Mouse (Mus musculus) hindbrain, postnatal 0 days (tissue): ENCODE measurements around the gene Fbxw7. TPM values are rescaled to one million over a fixed set of nuclear protein-coding genes. Genes with fewer than 3 reads are reported as not detected.

Experiments used
- ATAC-seq: fragments of 200-750 bp; cut with Nextera tagmentation; 2 replicates; pipeline ENCODE4 v1.8.0; 2017; ENCODE audit warnings: mild to moderate bottlenecking, moderate TSS enrichment, moderate library complexity
- DNase-seq: peaks from one replicate; pipeline ENCODE4 v3.0.0-alpha.2; 2015; ENCODE audit warnings: low spot score
- H3K27ac ChIP-seq: fragments of 300-500 bp; sonication (generic); 2 replicates; pipeline ENCODE4 v1.5.1; 2014; ENCODE audit warnings: mild to moderate bottlenecking
- H3K27me3 ChIP-seq: fragments of 300-500 bp; sonication (generic); 2 replicates; pipeline ENCODE4 v1.6.1; 2014; ENCODE audit warnings: low read length, mixed read lengths; ENCODE audit not compliant: insufficient read depth
- H3K36me3 ChIP-seq: fragments of 300-500 bp; sonication (generic); 2 replicates; pipeline ENCODE4 v1.6.1; 2014; ENCODE audit warnings: low read length, mixed read lengths; ENCODE audit not compliant: insufficient read depth
- H3K4me1 ChIP-seq: fragments of 300-500 bp; sonication (generic); 2 replicates; pipeline ENCODE4 v1.6.1; 2014; ENCODE audit warnings: antibody characterized with exemption, low read length, mixed read lengths; ENCODE audit not compliant: insufficient read depth
- H3K4me2 ChIP-seq: fragments of 300-500 bp; sonication (generic); 2 replicates; pipeline ENCODE4 v1.6.1; 2014; ENCODE audit warnings: low read depth, mild to moderate bottlenecking, low read length, moderate library complexity, mixed read lengths
- H3K4me3 ChIP-seq: fragments of 300-500 bp; sonication (generic); 2 replicates; pipeline ENCODE4 v1.5.1; 2014; ENCODE audit warnings: low read length
- H3K9ac ChIP-seq: fragments of 300-500 bp; sonication (generic); replicated peaks from 2 replicates; pipeline ENCODE4 v1.6.1; 2014; ENCODE audit warnings: mild to moderate bottlenecking, low read length, moderate library complexity, mixed read lengths
- H3K9me3 ChIP-seq: fragments of 300-500 bp; sonication (generic); 2 replicates; pipeline ENCODE4 v1.6.1; 2016; ENCODE audit warnings: low read length, mixed read lengths
- CTCF ChIP-seq: IDR thresholded peaks from 2 replicates; pipeline ENCODE4 v1.5.1; 2016; ENCODE audit warnings: antibody characterized with exemption, control low read depth, low read depth
- WGBS: fragments of 180-500 bp; shearing (Covaris S2); extraction: QIAGEN DNeasy Blood & Tissue Kit; methylation state at CpG from one replicate; pipeline ENCODE4 v1.1.7; 2014; 5-methylcytosine and 5-hydroxymethylcytosine counted together
- polyA plus RNA-seq: library from polyadenylated mRNA; unstranded; fragments of >200 nt; fragmentation: Nextera tagmentation; extraction: Ambion mirVana; gene quantifications from 2 replicates; pipeline ENCODE4 v1.2.1, GENCODE M21; 2015
- total RNA-seq: library from RNA; depleted of rRNA; stranded (reverse); fragments of >200 nt; gene quantifications from 2 replicates; pipeline ENCODE4 v1.2.3, GENCODE M21; 2014

Gene Fbxw7
- total and polyA plus RNA-seq, 2 experiments from 2014 or later = 40.1 to 40.7 TPM

GRCm38 (mm10) chr3:84775577-84775976, 39.5 kb upstream of the Fbxw7 start:
- Histone ChIP-seq H3K36me3 (no peaks in the 10 kb centered on the region), H3K9ac (no peak overlapping the region), H3K9me3 (no peaks in the 10 kb centered on the region), H3K4me2 (no peak overlapping the region), H3K27ac (no peak overlapping the region), H3K27me3 (no peaks in the 10 kb centered on the region), H3K4me1 (no peaks in the 10 kb centered on the region), H3K4me3 (no peak overlapping the region)
- WGBS = 60% methylated on average over 4 of the region's 4 CpGs
- ATAC-seq = no peak
- TF ChIP-seq CTCF = no peak
- no peak for DNase-seq

GRCm38 (mm10) chr3:84776084-84776483, 39.0 kb upstream of the Fbxw7 start:
- H3K4me1 ChIP-seq = no peaks in the 10 kb centered on the region
- H3K36me3 ChIP-seq = no peaks in the 10 kb centered on the region
- DNase-seq = no peak
- no peak overlapping the region for H3K4me2 ChIP-seq
- H3K27me3 ChIP-seq = no peaks in the 10 kb centered on the region
- H3K27ac ChIP-seq = no peak overlapping the region
- no peak overlapping the region for H3K9ac ChIP-seq
- ATAC-seq = no peak
- no peaks in the 10 kb centered on the region for H3K9me3 ChIP-seq
- TF ChIP-seq CTCF = no peak
- WGBS = 91% methylated on average over 1 of the region's 1 CpGs
- H3K4me3 ChIP-seq = no peak overlapping the region

GRCm38 (mm10) chr3:84787914-84788313, 27.2 kb upstream of the Fbxw7 start:
- DNase-seq = no peak
- Histone ChIP-seq H3K27me3 (no peaks in the 10 kb centered on the region), H3K27ac (no peak overlapping the region), H3K9me3 (no peaks in the 10 kb centered on the region), H3K36me3 (no peaks in the 10 kb centered on the region), H3K4me1 (no peaks in the 10 kb centered on the region), H3K4me3 (no peak overlapping the region), H3K9ac (no peak overlapping the region), H3K4me2 (no peak overlapping the region)
- TF ChIP-seq CTCF = no peak
- 91% methylated on average over 4 of the region's 4 CpGs for WGBS
- ATAC-seq = no peak

GRCm38 (mm10) chr3:84804036-84804435, 11.0 kb upstream of the Fbxw7 start:
- DNase-seq = no peak
- H3K9me3 ChIP-seq = no peaks in the 10 kb centered on the region
- H3K4me2 ChIP-seq = no peak overlapping the region
- TF ChIP-seq CTCF = no peak
- whole genome bisulfite sequencing = 82% methylated on average over 9 of the region's 9 CpGs
- H3K27ac ChIP-seq = no peak overlapping the region
- no peak overlapping the region for H3K4me3 ChIP-seq
- H3K27me3 ChIP-seq = no peaks in the 10 kb centered on the region
- no peaks in the 10 kb centered on the region for H3K4me1 ChIP-seq
- ATAC-seq = no peak
- no peak overlapping the region for H3K9ac ChIP-seq
- H3K36me3 ChIP-seq = no peaks in the 10 kb centered on the region

- Histone ChIP-seq H3K27ac (no peak overlapping the region), H3K4me1 (no peaks in the 10 kb centered on the region), H3K27me3 (no peaks in the 10 kb centered on the region), H3K9me3 (no peaks in the 10 kb centered on the region), H3K4me2 (no peak overlapping the region), H3K36me3 (no peaks in the 10 kb centered on the region), H3K9ac (no peak overlapping the region), H3K4me3 (no peak overlapping the region)
- DNase-seq = no peak
- no peak for TF ChIP-seq CTCF
- no peak for ATAC-seq
- WGBS = 69% methylated on average over 2 of the region's 2 CpGs
These were observed 8.9 kb upstream of the Fbxw7 start for GRCm38 (mm10) chr3:84806206-84806605.

- ATAC-seq (no peak), DNase-seq (no peak)
- no peaks in the 10 kb centered on the region for H3K36me3 ChIP-seq
- no peaks in the 10 kb centered on the region for H3K27me3 ChIP-seq
- no peak overlapping the region for H3K27ac ChIP-seq
- 85% methylated on average over 3 of the region's 3 CpGs for WGBS
- no peaks in the 10 kb centered on the region for H3K4me1 ChIP-seq
- no peak overlapping the region for H3K9ac ChIP-seq
- H3K4me3 ChIP-seq = no peak overlapping the region
- H3K9me3 ChIP-seq = no peaks in the 10 kb centered on the region
- H3K4me2 ChIP-seq = no peak overlapping the region
- TF ChIP-seq CTCF = no peak
These were observed 7.2 kb upstream of the Fbxw7 start for GRCm38 (mm10) chr3:84807826-84808225.

GRCm38 (mm10) chr3:84808906-84809305, 6.2 kb upstream of the Fbxw7 start:
- Histone ChIP-seq H3K4me3 (no peak overlapping the region), H3K4me2 (no peak overlapping the region), H3K27ac (no peak overlapping the region), H3K27me3 (no peaks in the 10 kb centered on the region), H3K9ac (no peak overlapping the region), H3K4me1 (no peaks in the 10 kb centered on the region), H3K9me3 (no peaks in the 10 kb centered on the region), H3K36me3 (no peaks in the 10 kb centered on the region)
- DNase-seq (no peak), ATAC-seq (no peak)
- TF ChIP-seq CTCF = no peak
